Mouse (Mus musculus): ENCODE measurements at regions not wholly inside any gene's neighbourhood (a gene's known extent, or its start where the extent isn't known, plus 50 kb on each side); places are given as distances from the start of the nearest gene placed in this dataset.

- TF ChIP-seq CTCF (IDR thresholded peaks at IDR 0.05) = no peak
- no peak for TF ChIP-seq EP300 (IDR thresholded peaks at IDR 0.05)
Measured at GRCm38 (mm10) chr19:60055121-60055874, 111.8 kb upstream of the Rab11fip2 start.
